Mouse (Mus musculus) embryonic facial prominence, embryonic 13.5 days (tissue): ENCODE measurements around the gene Ifit1bl2. TPM values are rescaled to one million over a fixed set of nuclear protein-coding genes. Genes with fewer than 3 reads are reported as not detected.

Experiments used
- ATAC-seq: fragments of 200-750 bp; cut with Nextera tagmentation; 2 replicates; pipeline ENCODE4 v1.8.0; 2017; ENCODE audit warnings: low read depth; ENCODE audit not compliant: insufficient number of reproducible peaks, insufficient read depth, low FRiP score, low TSS enrichment
- H3K27ac ChIP-seq: fragments of 300-500 bp; sonication (generic); 2 replicates; pipeline ENCODE4 v1.5.1; 2015; ENCODE audit warnings: moderate library complexity, mild to moderate bottlenecking, inconsistent platforms
- H3K27me3 ChIP-seq: fragments of 300-500 bp; sonication (generic); 2 replicates; pipeline ENCODE4 v1.6.1; 2015; ENCODE audit warnings: mild to moderate bottlenecking, inconsistent platforms
- H3K36me3 ChIP-seq: fragments of 300-500 bp; sonication (generic); 2 replicates; pipeline ENCODE4 v1.6.1; 2015; ENCODE audit warnings: mild to moderate bottlenecking, inconsistent platforms
- H3K4me1 ChIP-seq: fragments of 300-500 bp; sonication (generic); 2 replicates; pipeline ENCODE4 v1.6.1; 2015; ENCODE audit warnings: inconsistent platforms
- H3K4me2 ChIP-seq: fragments of 300-500 bp; sonication (generic); 2 replicates; pipeline ENCODE4 v1.6.1; 2015; ENCODE audit warnings: moderate library complexity, mild to moderate bottlenecking, inconsistent platforms
- H3K4me3 ChIP-seq: fragments of 300-500 bp; sonication (generic); 2 replicates; pipeline ENCODE4 v1.5.1; 2015; ENCODE audit warnings: mild to moderate bottlenecking, inconsistent platforms
- H3K9ac ChIP-seq: fragments of 300-500 bp; sonication (generic); 2 replicates; pipeline ENCODE4 v1.6.1; 2015; ENCODE audit warnings: mild to moderate bottlenecking, inconsistent platforms
- H3K9me3 ChIP-seq: fragments of 300-500 bp; sonication (generic); 2 replicates; pipeline ENCODE4 v1.6.1; 2016; ENCODE audit warnings: inconsistent platforms
- WGBS: fragments of 180-500 bp; shearing (Covaris S2); methylation state at CpG from one replicate; pipeline ENCODE4 v1.1.7; 2015; ENCODE audit warnings: mixed read lengths; 5-methylcytosine and 5-hydroxymethylcytosine counted together
- polyA plus RNA-seq: library from polyadenylated mRNA; unstranded; fragments of >200 nt; fragmentation: Nextera tagmentation; extraction: Ambion mirVana; gene quantifications from 2 replicates; pipeline ENCODE4 v1.2.1, GENCODE M21; 2015

Ifit1bl2 gene
- polyA plus RNA-seq = 0.18 and 0.29 TPM in 2 replicates

- no peak within 1 kb of the TSS for H3K4me3 ChIP-seq
Measured at GRCm38 (mm10) chr19:34640623-34641022, at the start of gene Ifit1bl2, which contains the start of gene Ifit1. TSS of gene Ifit1bl2 (minus strand) at chr19:34640743. TSS of gene Ifit1 (plus strand) at chr19:34640871.

GRCm38 (mm10) chr19:34685530-34685929 is 45.0 kb upstream of the Ifit1bl2 start:
- no peak for ATAC-seq

More at GRCm38 (mm10) chr19:34640623-34641022, at the start of gene Ifit1bl2, which contains the start of gene Ifit1:
- peak within 1 kb of the TSS; percentile 17; the same call in 1 of the 2 replicates for H3K9ac ChIP-seq
- ATAC-seq = no peak
- H3K27ac ChIP-seq = no peak within 1 kb of the TSS
- H3K4me1 ChIP-seq = peaks cover 6% of the 10 kb centered on the region; the same call in 1 of the 2 replicates
- H3K9me3 ChIP-seq = no peaks in the 10 kb centered on the region
- H3K36me3 ChIP-seq = no peaks in the 10 kb centered on the region
- 36% methylated on average over 4 of the region's 4 CpGs for WGBS
- 0 out of 2 replicates have a peak, but pooled peaks cover 4% of the 10 kb centered on the region for H3K27me3 ChIP-seq
- peak within 1 kb of the TSS; percentile 23; the same call in 1 of the 2 replicates for H3K4me2 ChIP-seq

GRCm38 (mm10) chr19:34684857-34685256 is 44.3 kb upstream of the Ifit1bl2 start:
- Histone ChIP-seq H3K9ac (no peak overlapping the region), H3K9me3 (no peaks in the 10 kb centered on the region), H3K36me3 (no peaks in the 10 kb centered on the region), H3K27me3 (no peaks in the 10 kb centered on the region), H3K4me3 (no peak overlapping the region), H3K4me1 (no peaks in the 10 kb centered on the region), H3K27ac (no peak overlapping the region), H3K4me2 (no peak overlapping the region)
- 54% methylated on average over 1 of the region's 1 CpGs for WGBS
- ATAC-seq = no peak

More at GRCm38 (mm10) chr19:34685530-34685929, 45.0 kb upstream of the Ifit1bl2 start:
- no peak overlapping the region for H3K4me2 ChIP-seq
- WGBS = 90% methylated on average over 1 of the region's 1 CpGs
- no peaks in the 10 kb centered on the region for H3K36me3 ChIP-seq
- no peaks in the 10 kb centered on the region for H3K4me1 ChIP-seq
- no peak overlapping the region for H3K9ac ChIP-seq
- H3K27me3 ChIP-seq = no peaks in the 10 kb centered on the region
- H3K27ac ChIP-seq = no peak overlapping the region
- no peaks in the 10 kb centered on the region for H3K9me3 ChIP-seq
- no peak overlapping the region for H3K4me3 ChIP-seq

GRCm38 (mm10) chr19:34678428-34678827 is 37.9 kb upstream of the Ifit1bl2 start:
- H3K27ac ChIP-seq = no peak overlapping the region
- H3K9me3 ChIP-seq = no peaks in the 10 kb centered on the region
- H3K9ac ChIP-seq = no peak overlapping the region
- H3K4me2 ChIP-seq = no peak overlapping the region
- no peak for ATAC-seq
- no peaks in the 10 kb centered on the region for H3K27me3 ChIP-seq
- no peak overlapping the region for H3K4me3 ChIP-seq
- no peaks in the 10 kb centered on the region for H3K4me1 ChIP-seq
- WGBS = 91% methylated on average over 4 of the region's 4 CpGs
- H3K36me3 ChIP-seq = no peaks in the 10 kb centered on the region

GRCm38 (mm10) chr19:34673476-34673875 is 32.9 kb upstream of the Ifit1bl2 start:
- Histone ChIP-seq H3K36me3 (no peaks in the 10 kb centered on the region), H3K27ac (no peak overlapping the region), H3K4me3 (no peak overlapping the region), H3K4me2 (no peak overlapping the region), H3K27me3 (no peaks in the 10 kb centered on the region), H3K4me1 (no peaks in the 10 kb centered on the region), H3K9me3 (no peaks in the 10 kb centered on the region), H3K9ac (no peak overlapping the region)
- WGBS = 75% methylated on average over 7 of the region's 7 CpGs
- no peak for ATAC-seq

- H3K36me3 ChIP-seq = no peaks in the 10 kb centered on the region
- H3K4me1 ChIP-seq = no peaks in the 10 kb centered on the region
- no peak overlapping the region for H3K27ac ChIP-seq
- H3K4me3 ChIP-seq = no peak overlapping the region
- WGBS = 1% methylated on average over 5 of the region's 5 CpGs
- ATAC-seq = no peak
- H3K27me3 ChIP-seq = no peaks in the 10 kb centered on the region
- no peak overlapping the region for H3K4me2 ChIP-seq
- no peaks in the 10 kb centered on the region for H3K9me3 ChIP-seq
- H3K9ac ChIP-seq = no peak overlapping the region
Measured at GRCm38 (mm10) chr19:34666127-34666526, 25.6 kb upstream of the Ifit1bl2 start.

- ATAC-seq = no peak
- no peaks in the 10 kb centered on the region for H3K4me1 ChIP-seq
- WGBS = 35% methylated on average over 5 of the region's 5 CpGs
- H3K9ac ChIP-seq = no peak overlapping the region
- no peaks in the 10 kb centered on the region for H3K36me3 ChIP-seq
- H3K9me3 ChIP-seq = no peaks in the 10 kb centered on the region
- no peak overlapping the region for H3K27ac ChIP-seq
- H3K4me2 ChIP-seq = peak overlapping the region; percentile 61; the same call in 1 of the 2 replicates
- H3K27me3 ChIP-seq = no peaks in the 10 kb centered on the region
- H3K4me3 ChIP-seq = no peak overlapping the region
Measured at GRCm38 (mm10) chr19:34662740-34663139, 22.2 kb upstream of the Ifit1bl2 start.

- H3K27me3 ChIP-seq = no peaks in the 10 kb centered on the region
- no peak overlapping the region for H3K9ac ChIP-seq
- H3K4me3 ChIP-seq = peak overlapping the region; percentile 39
- peak; percentile 71; the same call in 1 of the 2 replicates for ATAC-seq
- no peaks in the 10 kb centered on the region for H3K36me3 ChIP-seq
- WGBS = 12% methylated on average over 13 of the region's 13 CpGs
- no peaks in the 10 kb centered on the region for H3K9me3 ChIP-seq
- no peak overlapping the region for H3K27ac ChIP-seq
- peak overlapping the region; percentile 61 for H3K4me2 ChIP-seq
- no peaks in the 10 kb centered on the region for H3K4me1 ChIP-seq
Measured at GRCm38 (mm10) chr19:34662067-34662507, 21.5 kb upstream of the Ifit1bl2 start.

GRCm38 (mm10) chr19:34656511-34657298 is 16.2 kb upstream of the Ifit1bl2 start:
- Histone ChIP-seq H3K9ac (no peak overlapping the region), H3K4me3 (no peak overlapping the region), H3K4me2 (no peak overlapping the region), H3K27ac (no peak overlapping the region), H3K27me3 (no peaks in the 10 kb centered on the region), H3K9me3 (no peaks in the 10 kb centered on the region), H3K4me1 (no peaks in the 10 kb centered on the region), H3K36me3 (no peaks in the 10 kb centered on the region)
- WGBS = 31% methylated on average over 2 of the region's 2 CpGs
- ATAC-seq = no peak

- Histone ChIP-seq H3K4me3 (no peak overlapping the region), H3K4me2 (no peak overlapping the region), H3K9ac (no peak overlapping the region), H3K27me3 (no peaks in the 10 kb centered on the region), H3K27ac (no peak overlapping the region), H3K9me3 (no peaks in the 10 kb centered on the region), H3K36me3 (no peaks in the 10 kb centered on the region), H3K4me1 (no peaks in the 10 kb centered on the region)
- WGBS = 82% methylated on average over 10 of the region's 10 CpGs
- ATAC-seq = no peak
Measured at GRCm38 (mm10) chr19:34655227-34655805, 14.8 kb upstream of the Ifit1bl2 start.

GRCm38 (mm10) chr19:34650997-34651396 is 10.5 kb upstream of the Ifit1bl2 start:
- Histone ChIP-seq H3K27me3 (no peaks in the 10 kb centered on the region), H3K4me3 (no peak overlapping the region), H3K4me1 (no peaks in the 10 kb centered on the region), H3K4me2 (no peak overlapping the region), H3K9me3 (no peaks in the 10 kb centered on the region), H3K36me3 (no peaks in the 10 kb centered on the region), H3K27ac (no peak overlapping the region), H3K9ac (no peak overlapping the region)
- no peak for ATAC-seq
- 90% methylated on average over 6 of the region's 6 CpGs for WGBS

- no peak overlapping the region for H3K27ac ChIP-seq
- H3K4me2 ChIP-seq = no peak overlapping the region
- H3K9me3 ChIP-seq = no peaks in the 10 kb centered on the region
- ATAC-seq = no peak
- no peak overlapping the region for H3K9ac ChIP-seq
- no peaks in the 10 kb centered on the region for H3K36me3 ChIP-seq
- H3K4me3 ChIP-seq = no peak overlapping the region
- H3K27me3 ChIP-seq = no peaks in the 10 kb centered on the region
- no peaks in the 10 kb centered on the region for H3K4me1 ChIP-seq
- WGBS = 73% methylated on average over 3 of the region's 3 CpGs
Measured at GRCm38 (mm10) chr19:34650276-34650675, 9.7 kb upstream of the Ifit1bl2 start.
